Mouse (Mus musculus): ENCODE results near the gene Tmem120b. TPM values are rescaled to one million over a fixed set of nuclear protein-coding genes. Genes with fewer than 3 reads are reported as not detected.

The Tmem120b gene
- polyA plus RNA-seq, 1 experiment from 2014 or later, result 14.9 TPM

- H3K36me3 ChIP-seq (ENCODE audit: control insufficient read depth, insufficient read depth), result peaks cover 46% of the 10 kb centered on the region
These were observed 84.7 kb downstream of the Tmem120b start for GRCm38 (mm10) chr5:123152901-123153300.

GRCm38 (mm10) chr5:123155425-123155824, 87.2 kb downstream of the Tmem120b start:
- Histone ChIP-seq H3K4me1 (ENCODE audit: control insufficient read depth, insufficient read depth, low read length) (peaks cover 11% of the 10 kb centered on the region), H3K4me2 (ENCODE audit: low read depth, low read length) (no peak overlapping the region), H3K36me3 (ENCODE audit: control insufficient read depth, insufficient read depth) (peaks cover 62% of the 10 kb centered on the region), H3K9me3 (replicated peaks; ENCODE audit: control insufficient read depth, low read length) (no peaks in the 10 kb centered on the region), H3K4me3 (ENCODE audit: low read length) (no peak overlapping the region), H3K27ac (ENCODE audit: low read length) (no peak overlapping the region), H3K9ac (ENCODE audit: low read length) (no peak overlapping the region), H3K27me3 (ENCODE audit: control insufficient read depth, insufficient read depth, low read length) (no peaks in the 10 kb centered on the region)
- WGBS, result 35% methylated on average over 7 of the region's 7 CpGs
- ATAC-seq (replicated peaks; ENCODE audit: extremely low read depth, insufficient read depth, low FRiP score), result no peak; the same call in 1 of the 2 replicates

More at GRCm38 (mm10) chr5:123152901-123153300, 84.7 kb downstream of the Tmem120b start:
- Histone ChIP-seq H3K27me3 (ENCODE audit: control insufficient read depth, insufficient read depth, low read length) (no peaks in the 10 kb centered on the region), H3K27ac (ENCODE audit: low read length) (no peak overlapping the region), H3K9ac (ENCODE audit: low read length) (no peak overlapping the region), H3K9me3 (replicated peaks; ENCODE audit: control insufficient read depth, low read length) (no peaks in the 10 kb centered on the region), H3K4me3 (ENCODE audit: low read length) (no peak overlapping the region), H3K4me2 (ENCODE audit: low read depth, low read length) (no peak overlapping the region), H3K4me1 (ENCODE audit: control insufficient read depth, insufficient read depth, low read length) (peaks cover 24% of the 10 kb centered on the region)
- no peak for ATAC-seq (replicated peaks; ENCODE audit: extremely low read depth, insufficient read depth, low FRiP score)
- 73% methylated on average over 1 of the region's 1 CpGs for WGBS

GRCm38 (mm10) chr5:123156763-123157162, 88.5 kb downstream of the Tmem120b start:
- no peak overlapping the region for H3K9ac ChIP-seq (ENCODE audit: low read length)
- no peak overlapping the region for H3K27ac ChIP-seq (ENCODE audit: low read length)
- H3K9me3 ChIP-seq (replicated peaks; ENCODE audit: control insufficient read depth, low read length), result no peaks in the 10 kb centered on the region
- H3K4me3 ChIP-seq (ENCODE audit: low read length), result no peak overlapping the region
- no peaks in the 10 kb centered on the region for H3K4me1 ChIP-seq (ENCODE audit: control insufficient read depth, insufficient read depth, low read length)
- H3K36me3 ChIP-seq (ENCODE audit: control insufficient read depth, insufficient read depth), result peaks cover 75% of the 10 kb centered on the region
- WGBS, result 89% methylated on average over 12 of the region's 12 CpGs
- no peak for ATAC-seq (replicated peaks; ENCODE audit: extremely low read depth, insufficient read depth, low FRiP score)
- no peak overlapping the region for H3K4me2 ChIP-seq (ENCODE audit: low read depth, low read length)
- H3K27me3 ChIP-seq (ENCODE audit: control insufficient read depth, insufficient read depth, low read length), result no peaks in the 10 kb centered on the region

GRCm38 (mm10) chr5:123157972-123158371, 89.8 kb downstream of the Tmem120b start:
- H3K27ac ChIP-seq (ENCODE audit: low read length), result no peak overlapping the region
- H3K9ac ChIP-seq (ENCODE audit: low read length), result no peak overlapping the region
- no peak for ATAC-seq (replicated peaks; ENCODE audit: extremely low read depth, insufficient read depth, low FRiP score)
- no peak overlapping the region for H3K4me2 ChIP-seq (ENCODE audit: low read depth, low read length)
- H3K4me1 ChIP-seq (ENCODE audit: control insufficient read depth, insufficient read depth, low read length), result no peaks in the 10 kb centered on the region
- H3K36me3 ChIP-seq (ENCODE audit: control insufficient read depth, insufficient read depth), result peaks cover 77% of the 10 kb centered on the region
- no peaks in the 10 kb centered on the region for H3K27me3 ChIP-seq (ENCODE audit: control insufficient read depth, insufficient read depth, low read length)
- 63% methylated on average over 4 of the region's 4 CpGs for WGBS
- H3K9me3 ChIP-seq (replicated peaks; ENCODE audit: control insufficient read depth, low read length), result no peaks in the 10 kb centered on the region
- H3K4me3 ChIP-seq (ENCODE audit: low read length), result no peak overlapping the region

- Histone ChIP-seq H3K9ac (ENCODE audit: low read length) (no peak overlapping the region), H3K27ac (ENCODE audit: low read length) (no peak overlapping the region), H3K27me3 (ENCODE audit: control insufficient read depth, insufficient read depth, low read length) (no peaks in the 10 kb centered on the region), H3K4me1 (ENCODE audit: control insufficient read depth, insufficient read depth, low read length) (no peaks in the 10 kb centered on the region), H3K4me2 (ENCODE audit: low read depth, low read length) (no peak overlapping the region), H3K4me3 (ENCODE audit: low read length) (no peak overlapping the region), H3K9me3 (replicated peaks; ENCODE audit: control insufficient read depth, low read length) (no peaks in the 10 kb centered on the region), H3K36me3 (ENCODE audit: control insufficient read depth, insufficient read depth) (peaks cover 80% of the 10 kb centered on the region)
- 91% methylated on average over 4 of the region's 4 CpGs for WGBS
- ATAC-seq (replicated peaks; ENCODE audit: extremely low read depth, insufficient read depth, low FRiP score), result no peak
These were observed 91.2 kb downstream of the Tmem120b start for GRCm38 (mm10) chr5:123159446-123159845.

GRCm38 (mm10) chr5:123159866-123160265, 91.7 kb downstream of the Tmem120b start:
- peaks cover 81% of the 10 kb centered on the region for H3K36me3 ChIP-seq (ENCODE audit: control insufficient read depth, insufficient read depth)
- no peaks in the 10 kb centered on the region for H3K9me3 ChIP-seq (replicated peaks; ENCODE audit: control insufficient read depth, low read length)
- H3K9ac ChIP-seq (ENCODE audit: low read length), result no peak overlapping the region
- H3K4me3 ChIP-seq (ENCODE audit: low read length), result no peak overlapping the region
- ATAC-seq (replicated peaks; ENCODE audit: extremely low read depth, insufficient read depth, low FRiP score), result no peak
- no peaks in the 10 kb centered on the region for H3K27me3 ChIP-seq (ENCODE audit: control insufficient read depth, insufficient read depth, low read length)
- H3K4me1 ChIP-seq (ENCODE audit: control insufficient read depth, insufficient read depth, low read length), result no peaks in the 10 kb centered on the region
- no peak overlapping the region for H3K27ac ChIP-seq (ENCODE audit: low read length)
- H3K4me2 ChIP-seq (ENCODE audit: low read depth, low read length), result no peak overlapping the region
- WGBS, result 94% methylated on average over 15 of the region's 15 CpGs

GRCm38 (mm10) chr5:123160341-123160740, 92.1 kb downstream of the Tmem120b start:
- no peak overlapping the region for H3K9ac ChIP-seq (ENCODE audit: low read length)
- no peaks in the 10 kb centered on the region for H3K4me1 ChIP-seq (ENCODE audit: control insufficient read depth, insufficient read depth, low read length)
- no peak overlapping the region for H3K27ac ChIP-seq (ENCODE audit: low read length)
- H3K27me3 ChIP-seq (ENCODE audit: control insufficient read depth, insufficient read depth, low read length), result no peaks in the 10 kb centered on the region
- no peak overlapping the region for H3K4me3 ChIP-seq (ENCODE audit: low read length)
- 88% methylated on average over 14 of the region's 15 CpGs for WGBS
- no peaks in the 10 kb centered on the region for H3K9me3 ChIP-seq (replicated peaks; ENCODE audit: control insufficient read depth, low read length)
- no peak for ATAC-seq (replicated peaks; ENCODE audit: extremely low read depth, insufficient read depth, low FRiP score)
- peaks cover 80% of the 10 kb centered on the region for H3K36me3 ChIP-seq (ENCODE audit: control insufficient read depth, insufficient read depth)
- no peak overlapping the region for H3K4me2 ChIP-seq (ENCODE audit: low read depth, low read length)

GRCm38 (mm10) chr5:123162942-123163341, 94.7 kb downstream of the Tmem120b start:
- 79% methylated on average over 9 of the region's 9 CpGs for WGBS
- no peaks in the 10 kb centered on the region for H3K4me1 ChIP-seq (ENCODE audit: control insufficient read depth, insufficient read depth, low read length)
- H3K4me3 ChIP-seq (ENCODE audit: low read length), result no peak overlapping the region
- no peak overlapping the region for H3K27ac ChIP-seq (ENCODE audit: low read length)
- no peak overlapping the region for H3K4me2 ChIP-seq (ENCODE audit: low read depth, low read length)
- no peak overlapping the region for H3K9ac ChIP-seq (ENCODE audit: low read length)
- no peak for ATAC-seq (replicated peaks; ENCODE audit: extremely low read depth, insufficient read depth, low FRiP score)
- peaks cover 81% of the 10 kb centered on the region for H3K36me3 ChIP-seq (ENCODE audit: control insufficient read depth, insufficient read depth)
- H3K27me3 ChIP-seq (ENCODE audit: control insufficient read depth, insufficient read depth, low read length), result no peaks in the 10 kb centered on the region
- H3K9me3 ChIP-seq (replicated peaks; ENCODE audit: control insufficient read depth, low read length), result no peaks in the 10 kb centered on the region

- WGBS, result 77% methylated on average over 10 of the region's 10 CpGs
- no peak overlapping the region for H3K9ac ChIP-seq (ENCODE audit: low read length)
These were observed 98.2 kb downstream of the Tmem120b start for GRCm38 (mm10) chr5:123166437-123166836.

More at GRCm38 (mm10) chr5:123166437-123166836, 98.2 kb downstream of the Tmem120b start:
- ATAC-seq (replicated peaks; ENCODE audit: extremely low read depth, insufficient read depth, low FRiP score), result no peak
- H3K36me3 ChIP-seq (ENCODE audit: control insufficient read depth, insufficient read depth), result peaks cover 46% of the 10 kb centered on the region
- H3K9me3 ChIP-seq (replicated peaks; ENCODE audit: control insufficient read depth, low read length), result no peaks in the 10 kb centered on the region
- H3K4me1 ChIP-seq (ENCODE audit: control insufficient read depth, insufficient read depth, low read length), result no peaks in the 10 kb centered on the region
- H3K27ac ChIP-seq (ENCODE audit: low read length), result no peak overlapping the region
- H3K4me3 ChIP-seq (ENCODE audit: low read length), result no peak overlapping the region
- H3K27me3 ChIP-seq (ENCODE audit: control insufficient read depth, insufficient read depth, low read length), result no peaks in the 10 kb centered on the region
- H3K4me2 ChIP-seq (ENCODE audit: low read depth, low read length), result no peak overlapping the region

Data from heart, embryonic 16.5 days (tissue).